Mouse (Mus musculus) forebrain, embryonic 11.5 days (tissue): ENCODE results near the gene Spaca3. TPM values are rescaled to one million over a fixed set of nuclear protein-coding genes. Genes with fewer than 3 reads are reported as not detected.

Source experiments
- ATAC-seq: fragments of 200-750 bp; cut with Nextera tagmentation; replicated peaks from 2 replicates; pipeline ENCODE4 v1.8.0; 2017; ENCODE audit warnings: moderate TSS enrichment; ENCODE audit not compliant: low FRiP score
- DNase-seq: peaks from one replicate; pipeline ENCODE4 v3.0.0-alpha.2; 2017; ENCODE audit warnings: low spot score
- H3K27ac ChIP-seq: fragments of 300-500 bp; sonication (generic); 2 replicates; pipeline ENCODE4 v1.5.1; 2014; ENCODE audit warnings: low read depth, low read length
- H3K27me3 ChIP-seq: fragments of 300-500 bp; sonication (generic); 2 replicates; pipeline ENCODE4 v1.6.1; 2014; ENCODE audit warnings: mild to moderate bottlenecking, low read length, mixed read lengths; ENCODE audit not compliant: control insufficient read depth, insufficient read depth
- H3K36me3 ChIP-seq: fragments of 300-500 bp; sonication (generic); 2 replicates; pipeline ENCODE4 v1.6.1; 2014; ENCODE audit warnings: mild to moderate bottlenecking, low read length, moderate library complexity, mixed read lengths; ENCODE audit not compliant: control insufficient read depth, insufficient read depth
- H3K4me1 ChIP-seq: fragments of 300-500 bp; sonication (generic); replicated peaks from 2 replicates; pipeline ENCODE4 v1.6.1; 2014; ENCODE audit warnings: low read length, mixed read lengths; ENCODE audit not compliant: control insufficient read depth, insufficient read depth
- H3K4me2 ChIP-seq: fragments of 300-500 bp; sonication (generic); 2 replicates; pipeline ENCODE4 v1.6.1; 2014; ENCODE audit warnings: low read depth, mild to moderate bottlenecking, low read length, moderate library complexity, mixed read lengths; ENCODE audit not compliant: severe bottlenecking
- H3K4me3 ChIP-seq: fragments of 300-500 bp; sonication (generic); 2 replicates; pipeline ENCODE4 v1.5.1; 2014; ENCODE audit warnings: low read depth, low read length
- H3K9ac ChIP-seq: fragments of 300-500 bp; sonication (generic); 2 replicates; pipeline ENCODE4 v1.6.1; 2014; ENCODE audit warnings: low read length
- H3K9me3 ChIP-seq: fragments of 300-500 bp; sonication (generic); 2 replicates; pipeline ENCODE4 v1.6.1; 2016; ENCODE audit warnings: low read length, mixed read lengths; ENCODE audit not compliant: control insufficient read depth
- WGBS: fragments of 180-500 bp; shearing (Covaris S2); extraction: QIAGEN DNeasy Blood & Tissue Kit; methylation state at CpG from one replicate; pipeline ENCODE4 v1.1.7; 2014; 5-methylcytosine and 5-hydroxymethylcytosine counted together
- polyA plus RNA-seq: library from polyadenylated mRNA; unstranded; fragments of >200 nt; fragmentation: Nextera tagmentation; extraction: Ambion mirVana; gene quantifications from 2 replicates; pipeline ENCODE4 v1.2.1, GENCODE M21; 2014

Spaca3 gene
- polyA plus RNA-seq, 1 experiment from 2014 or later: not detected

- Histone ChIP-seq H3K4me1 (0 out of 2 replicates have a peak, but pooled peaks cover 2% of the 10 kb centered on the region), H3K27ac (no peak overlapping the region), H3K9me3 (no peaks in the 10 kb centered on the region), H3K4me3 (no peak overlapping the region), H3K36me3 (no peaks in the 10 kb centered on the region; the same call in 1 of the 2 replicates), H3K4me2 (no peak overlapping the region), H3K9ac (no peak overlapping the region), H3K27me3 (no peaks in the 10 kb centered on the region)
- DNase-seq (peak; percentile 58), ATAC-seq (no peak)
- 48% methylated on average over 14 of the region's 14 CpGs for WGBS
These were observed 36.9 kb upstream of the Spaca3 start for GRCm38 (mm10) chr11:80821296-80821695.

GRCm38 (mm10) chr11:80821794-80822193 is 36.4 kb upstream of the Spaca3 start:
- ATAC-seq (no peak), DNase-seq (no peak)
- H3K27me3 ChIP-seq: no peaks in the 10 kb centered on the region
- no peak overlapping the region for H3K4me3 ChIP-seq
- H3K9ac ChIP-seq: no peak overlapping the region
- no peaks in the 10 kb centered on the region for H3K9me3 ChIP-seq
- H3K36me3 ChIP-seq: no peaks in the 10 kb centered on the region; the same call in 1 of the 2 replicates
- 0 out of 2 replicates have a peak, but pooled peaks cover 2% of the 10 kb centered on the region for H3K4me1 ChIP-seq
- WGBS: 84% methylated on average over 9 of the region's 9 CpGs
- no peak overlapping the region for H3K27ac ChIP-seq
- H3K4me2 ChIP-seq: no peak overlapping the region

GRCm38 (mm10) chr11:80835395-80835794 is 22.8 kb upstream of the Spaca3 start:
- DNase-seq: no peak
- H3K36me3 ChIP-seq: no peaks in the 10 kb centered on the region
- H3K4me2 ChIP-seq: no peak overlapping the region
- 88% methylated on average over 2 of the region's 2 CpGs for WGBS
- H3K27ac ChIP-seq: no peak overlapping the region
- no peak overlapping the region for H3K9ac ChIP-seq
- no peaks in the 10 kb centered on the region for H3K9me3 ChIP-seq
- no peaks in the 10 kb centered on the region for H3K27me3 ChIP-seq
- no peak overlapping the region for H3K4me3 ChIP-seq
- ATAC-seq: no peak
- H3K4me1 ChIP-seq: no peaks in the 10 kb centered on the region

GRCm38 (mm10) chr11:80835841-80836240 is 22.3 kb upstream of the Spaca3 start:
- DNase-seq (no peak), ATAC-seq (no peak)
- no peak overlapping the region for H3K9ac ChIP-seq
- no peak overlapping the region for H3K27ac ChIP-seq
- no peaks in the 10 kb centered on the region for H3K9me3 ChIP-seq
- WGBS: 78% methylated on average over 4 of the region's 4 CpGs
- no peak overlapping the region for H3K4me2 ChIP-seq
- H3K27me3 ChIP-seq: no peaks in the 10 kb centered on the region
- no peak overlapping the region for H3K4me3 ChIP-seq
- no peaks in the 10 kb centered on the region for H3K36me3 ChIP-seq
- H3K4me1 ChIP-seq: no peaks in the 10 kb centered on the region

- no peaks in the 10 kb centered on the region for H3K27me3 ChIP-seq
- H3K36me3 ChIP-seq: no peaks in the 10 kb centered on the region
- H3K4me3 ChIP-seq: no peak overlapping the region
- no peak for ATAC-seq
- no peak overlapping the region for H3K27ac ChIP-seq
- H3K4me1 ChIP-seq: no peaks in the 10 kb centered on the region
- 77% methylated on average over 1 of the region's 1 CpGs for WGBS
- no peak for DNase-seq
- H3K9ac ChIP-seq: no peak overlapping the region
- no peak overlapping the region for H3K4me2 ChIP-seq
- H3K9me3 ChIP-seq: no peaks in the 10 kb centered on the region
These were observed 19.4 kb upstream of the Spaca3 start for GRCm38 (mm10) chr11:80838724-80839123.

- H3K4me1 ChIP-seq: no peaks in the 10 kb centered on the region
- no peak overlapping the region for H3K27ac ChIP-seq
- no peak overlapping the region for H3K4me2 ChIP-seq
- 95% methylated on average over 2 of the region's 2 CpGs for WGBS
- ATAC-seq (no peak), DNase-seq (no peak)
- no peaks in the 10 kb centered on the region for H3K36me3 ChIP-seq
- H3K4me3 ChIP-seq: no peak overlapping the region
- no peaks in the 10 kb centered on the region for H3K9me3 ChIP-seq
- H3K27me3 ChIP-seq: no peaks in the 10 kb centered on the region
- H3K9ac ChIP-seq: no peak overlapping the region
These were observed 14.7 kb upstream of the Spaca3 start for GRCm38 (mm10) chr11:80843435-80843834.

- Histone ChIP-seq H3K9ac (no peak overlapping the region), H3K27me3 (no peaks in the 10 kb centered on the region), H3K9me3 (no peaks in the 10 kb centered on the region), H3K36me3 (no peaks in the 10 kb centered on the region), H3K4me3 (no peak overlapping the region), H3K4me2 (no peak overlapping the region), H3K4me1 (no peaks in the 10 kb centered on the region), H3K27ac (no peak overlapping the region)
- DNase-seq (no peak), ATAC-seq (no peak)
- 60% methylated on average over 7 of the region's 7 CpGs for WGBS
These were observed 12.7 kb upstream of the Spaca3 start for GRCm38 (mm10) chr11:80845486-80845885.

- DNase-seq (no peak), ATAC-seq (no peak)
- H3K4me3 ChIP-seq: no peak overlapping the region
- H3K27me3 ChIP-seq: no peaks in the 10 kb centered on the region
- H3K9me3 ChIP-seq: no peaks in the 10 kb centered on the region
- WGBS: 71% methylated on average over 3 of the region's 3 CpGs
- no peaks in the 10 kb centered on the region for H3K36me3 ChIP-seq
- H3K4me1 ChIP-seq: no peaks in the 10 kb centered on the region
- H3K9ac ChIP-seq: no peak overlapping the region
- H3K4me2 ChIP-seq: no peak overlapping the region
- H3K27ac ChIP-seq: no peak overlapping the region
These were observed 12.1 kb upstream of the Spaca3 start for GRCm38 (mm10) chr11:80846115-80846514.

- no peaks in the 10 kb centered on the region for H3K9me3 ChIP-seq
- H3K4me3 ChIP-seq: no peak overlapping the region
- DNase-seq: no peak
- no peak overlapping the region for H3K27ac ChIP-seq
- 50% methylated on average over 5 of the region's 5 CpGs for WGBS
- H3K36me3 ChIP-seq: no peaks in the 10 kb centered on the region
- ATAC-seq: no peak
- no peaks in the 10 kb centered on the region for H3K4me1 ChIP-seq
- no peaks in the 10 kb centered on the region for H3K27me3 ChIP-seq
- H3K9ac ChIP-seq: no peak overlapping the region
- no peak overlapping the region for H3K4me2 ChIP-seq
These were observed 10.0 kb upstream of the Spaca3 start for GRCm38 (mm10) chr11:80848131-80848530.
